Mouse (Mus musculus) brain, embryonic 14.5 days (tissue): Measurements from ENCODE around the gene Dach1. TPM values are rescaled to one million over a fixed set of nuclear protein-coding genes. Genes with fewer than 3 reads are reported as not detected.
A peak's percentile ranks its signal among the peaks of the same experiment; 100 is the strongest.

Experiments
- DNase-seq: peaks from one replicate; pipeline ENCODE4 v3.0.0-alpha.2; 2011; ENCODE audit warnings: low read depth
- CTCF ChIP-seq: fragments of 200-500 bp; IDR thresholded peaks from 2 replicates; pipeline ENCODE4 v1.5.1; 2012; ENCODE audit warnings: inconsistent platforms, mild to moderate bottlenecking, moderate library complexity, borderline replicate concordance; ENCODE audit not compliant: insufficient read depth, insufficient read length; ENCODE audit errors: extremely low read depth
- POLR2A ChIP-seq: fragments of 200-500 bp; IDR thresholded peaks from 2 replicates; pipeline ENCODE4 v1.6.1; 2012; ENCODE audit warnings: mild to moderate bottlenecking, inconsistent platforms, borderline replicate concordance; ENCODE audit not compliant: poor library complexity, insufficient read depth, insufficient read length, severe bottlenecking; ENCODE audit errors: extremely low read depth
- polyA plus RNA-seq: library from polyadenylated mRNA; depleted of rRNA; stranded (reverse); fragments of >200 nt; gene quantifications from 2 replicates; pipeline ENCODE4 v1.2.3, GENCODE M21; 2012

Gene Dach1
- polyA plus RNA-seq, 1 experiment: 23.1 TPM

DNA sequence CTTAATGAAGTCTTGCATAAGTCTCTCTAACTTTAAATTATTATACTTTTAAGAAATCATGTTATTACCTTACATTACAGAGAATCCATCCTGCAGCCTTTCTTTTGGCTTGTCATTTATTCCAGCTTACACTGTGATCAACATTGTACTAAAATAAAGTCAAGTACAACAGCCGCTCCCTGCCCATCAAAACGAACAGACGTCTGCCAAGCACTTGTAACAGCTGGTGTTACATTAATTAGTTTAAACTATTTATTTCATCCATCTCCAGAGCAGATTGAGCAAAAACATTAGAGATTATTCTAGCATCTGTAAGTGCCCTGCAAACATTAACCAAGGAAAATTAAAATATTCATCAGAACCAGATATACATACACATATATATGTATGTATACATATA lies 311.2 kb downstream of the Dach1 start:
- DNase-seq: peak; percentile 80
- TF ChIP-seq CTCF (no peak), POLR2A (no peak)

- TF ChIP-seq POLR2A (no peak), CTCF (no peak)
Observed at GRCm38 (mm10) chr14:97857276-97857675, 312.3 kb downstream of the Dach1 start.

GRCm38 (mm10) chr14:97855345-97855744 lies 314.2 kb downstream of the Dach1 start:
- TF ChIP-seq CTCF (no peak), POLR2A (no peak)
- peak; percentile 49 for DNase-seq

More at GRCm38 (mm10) chr14:97857276-97857675, 312.3 kb downstream of the Dach1 start:
- DNase-seq: peak; percentile 64

- TF ChIP-seq POLR2A (no peak), CTCF (no peak)
- no peak for DNase-seq
Observed at GRCm38 (mm10) chr14:97850486-97850885, 319.1 kb downstream of the Dach1 start.

DNA sequence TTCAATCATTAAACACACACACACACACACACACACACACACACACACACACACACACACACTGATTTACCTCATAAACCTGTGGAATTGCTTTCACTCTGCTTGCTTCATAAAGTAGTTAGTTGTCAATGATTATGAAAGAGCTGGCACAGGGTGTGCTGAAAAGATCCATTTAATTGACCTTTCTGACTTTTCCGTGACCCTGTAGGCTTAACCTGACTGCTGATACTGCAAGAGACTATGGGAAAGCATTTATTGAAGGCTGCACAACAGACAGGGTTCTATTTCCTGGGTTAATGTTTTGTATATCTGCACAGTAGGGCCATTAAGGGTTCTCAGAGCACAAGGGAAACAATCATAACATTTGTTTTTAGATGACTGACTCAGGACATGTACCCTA lies 321.9 kb downstream of the Dach1 start:
- TF ChIP-seq CTCF (no peak), POLR2A (no peak)
- DNase-seq: no peak

- TF ChIP-seq CTCF (no peak), POLR2A (no peak)
- no peak for DNase-seq
Observed at GRCm38 (mm10) chr14:97839275-97839674, 330.3 kb downstream of the Dach1 start.

- no peak for DNase-seq
- no peak for TF ChIP-seq CTCF
- no peak for TF ChIP-seq POLR2A
Observed at GRCm38 (mm10) chr14:97829865-97830264, 339.7 kb downstream of the Dach1 start.

- DNase-seq: peak; percentile 93
- TF ChIP-seq CTCF (no peak), POLR2A (no peak)
Observed at GRCm38 (mm10) chr14:97814555-97815175, 354.9 kb downstream of the Dach1 start.

- peak; percentile 82 for DNase-seq
- TF ChIP-seq POLR2A (no peak), CTCF (no peak)
Observed at GRCm38 (mm10) chr14:97813557-97813956, 356.0 kb downstream of the Dach1 start.

- DNase-seq: no peak
- TF ChIP-seq CTCF (no peak), POLR2A (no peak)
Observed at GRCm38 (mm10) chr14:97795385-97795952, 374.1 kb downstream of the Dach1 start.

DNA sequence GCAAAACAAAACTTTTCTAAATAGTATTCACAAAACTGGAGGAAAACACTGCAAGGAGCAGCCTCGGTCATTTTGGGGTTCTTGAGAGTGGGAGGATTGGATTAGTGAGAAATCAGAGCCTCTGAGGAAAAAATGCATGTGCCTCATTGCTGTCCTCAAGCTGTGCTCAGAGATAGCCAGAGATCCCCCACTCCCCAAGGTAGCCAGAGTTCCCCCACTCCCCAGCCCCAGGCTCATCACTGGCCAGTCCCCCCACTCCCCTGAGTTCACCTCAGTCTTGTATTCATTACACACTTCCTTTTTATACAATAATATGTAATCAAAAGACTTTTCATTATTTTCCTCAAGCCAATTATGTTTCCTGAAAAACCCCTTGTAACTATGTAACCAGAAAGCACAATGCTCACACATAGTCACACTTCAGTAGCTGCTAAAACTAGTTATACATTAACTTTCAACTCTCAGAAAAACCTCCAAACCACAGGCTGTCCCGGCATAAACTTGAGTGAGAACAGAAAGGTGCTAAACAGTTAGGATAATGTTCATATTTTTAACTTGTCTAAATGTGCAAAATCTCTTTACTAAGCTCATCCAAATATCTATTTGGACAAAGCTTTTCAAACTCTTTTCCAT lies 395.3 kb downstream of the Dach1 start:
- DNase-seq: no peak
- TF ChIP-seq POLR2A: no peak
- no peak for TF ChIP-seq CTCF
